Mouse (Mus musculus): Measurements from ENCODE around the gene Txndc5. TPM values are rescaled to one million over a fixed set of nuclear protein-coding genes. Genes with fewer than 3 reads are reported as not detected.

Gene Txndc5
- polyA plus RNA-seq, 1 experiment from 2014 or later, result 155 TPM

DNA sequence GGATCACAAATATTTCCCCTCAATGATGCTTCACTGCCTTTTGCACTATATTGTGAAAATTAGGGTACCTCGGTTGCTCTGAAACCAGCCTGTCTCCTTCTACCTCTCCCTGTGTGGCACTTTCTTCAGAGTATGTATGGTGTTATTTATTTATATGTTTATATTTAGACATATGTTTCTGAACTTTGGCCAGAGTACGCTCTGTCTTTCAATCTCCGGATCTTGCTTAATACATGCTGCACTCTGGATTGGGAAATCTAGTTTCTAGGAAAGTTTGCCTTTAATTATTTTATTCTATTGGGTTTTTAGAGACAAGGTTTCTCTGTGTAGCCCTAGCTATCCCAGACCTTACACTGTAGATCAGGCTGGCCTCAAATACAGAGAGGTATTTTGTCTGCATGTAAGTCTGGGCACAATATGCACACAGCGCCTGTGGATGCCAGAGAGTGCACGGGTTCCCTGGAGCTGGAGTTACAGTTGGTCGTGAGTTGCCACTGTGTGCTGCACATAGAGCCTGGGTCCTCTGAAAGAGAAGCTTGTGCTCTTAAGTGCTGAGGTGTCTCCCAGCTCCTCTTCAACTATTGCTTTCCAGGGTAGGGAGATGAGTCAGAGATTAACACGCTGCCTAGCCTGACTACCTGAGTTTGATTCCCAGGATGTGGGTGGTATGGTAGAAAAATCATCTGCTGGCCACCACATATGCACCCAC is 10.7 kb upstream of the Txndc5 start:
- WGBS, result 90% methylated on average over 7 of the region's 7 CpGs
- H3K4me1 ChIP-seq, result no peaks in the 10 kb centered on the region
- H3K27me3 ChIP-seq (ENCODE audit: low read depth, poor library complexity, severe bottlenecking), result no peaks in the 10 kb centered on the region
- no peaks in the 10 kb centered on the region for H3K36me3 ChIP-seq
- no peaks in the 10 kb centered on the region for H3K9me3 ChIP-seq (replicated peaks)
- H3K4me3 ChIP-seq, result no peak overlapping the region
- no peak for DNase-seq (ENCODE audit: low spot score)
- H3K27ac ChIP-seq (replicated peaks), result no peak overlapping the region

DNA sequence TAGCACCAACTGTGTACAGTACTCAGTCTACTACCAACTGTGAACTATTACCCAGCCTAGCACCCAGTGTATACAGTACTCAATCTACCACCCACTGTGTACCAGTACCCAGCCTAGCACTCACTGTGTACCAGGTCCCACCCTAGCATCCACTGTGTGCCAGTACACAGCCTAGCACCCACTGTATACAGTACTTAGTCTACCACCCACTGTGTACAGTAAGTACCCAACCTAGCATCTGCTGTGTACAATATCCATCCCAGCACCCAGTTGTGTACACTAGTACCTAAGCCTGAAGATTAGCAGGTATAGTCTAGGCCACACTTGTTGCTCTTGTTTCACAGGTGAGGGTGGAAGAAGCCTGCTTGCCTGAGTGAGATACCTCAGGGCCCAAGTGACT is 8.9 kb upstream of the Txndc5 start:
- Histone ChIP-seq H3K4me1 (no peaks in the 10 kb centered on the region), H3K27me3 (ENCODE audit: low read depth, poor library complexity, severe bottlenecking) (no peaks in the 10 kb centered on the region), H3K36me3 (no peaks in the 10 kb centered on the region), H3K4me3 (no peak overlapping the region), H3K9me3 (replicated peaks) (no peaks in the 10 kb centered on the region), H3K27ac (replicated peaks) (no peak overlapping the region)
- no peak for DNase-seq (ENCODE audit: low spot score)

DNA sequence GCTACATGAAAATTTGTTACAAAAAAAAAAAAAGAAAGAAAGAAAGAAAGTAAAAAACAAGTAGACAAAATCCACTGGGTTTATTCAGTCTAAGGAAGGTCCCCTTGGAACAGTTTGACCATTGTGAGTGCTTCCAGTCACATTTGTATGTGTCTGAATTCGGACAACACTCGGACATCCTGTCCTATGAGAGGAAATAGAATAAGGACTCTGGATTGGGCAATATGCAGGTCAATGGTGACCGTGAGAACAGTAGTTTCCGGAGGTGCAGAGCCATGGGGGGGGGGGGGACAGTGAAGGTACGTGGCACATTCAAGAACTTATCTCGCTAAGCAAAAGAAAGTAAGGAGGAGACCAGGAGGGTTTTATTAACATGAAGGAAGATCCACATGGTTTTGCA is 6.1 kb upstream of the Txndc5 start:
- Histone ChIP-seq H3K27me3 (ENCODE audit: low read depth, poor library complexity, severe bottlenecking) (no peaks in the 10 kb centered on the region), H3K36me3 (no peaks in the 10 kb centered on the region), H3K27ac (replicated peaks) (no peak overlapping the region), H3K4me1 (no peaks in the 10 kb centered on the region), H3K4me3 (no peak overlapping the region), H3K9me3 (replicated peaks) (no peaks in the 10 kb centered on the region)
- DNase-seq (ENCODE audit: low spot score), result no peak
- 89% methylated on average over 6 of the region's 6 CpGs for WGBS

DNA sequence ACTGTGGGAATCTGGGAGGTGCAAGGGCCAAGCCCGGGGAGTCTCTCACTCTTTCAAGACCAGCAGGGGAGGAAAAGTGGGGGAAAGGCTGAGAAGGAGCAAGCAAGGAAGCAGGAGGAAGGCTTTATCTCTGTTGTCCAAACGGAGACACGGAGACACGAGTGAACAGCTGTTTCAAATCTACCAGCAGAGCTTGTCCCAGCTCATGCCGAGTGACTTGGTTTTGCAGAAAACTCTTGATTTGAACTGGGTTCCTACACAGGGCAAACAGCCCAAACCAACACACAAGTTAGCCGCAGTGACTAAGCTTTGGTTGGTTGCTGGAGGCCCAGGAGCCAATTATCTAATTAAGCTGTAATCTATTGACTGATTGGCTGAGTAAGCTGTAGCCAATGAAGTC is 5.4 kb upstream of the Txndc5 start:
- WGBS, result 60% methylated on average over 6 of the region's 6 CpGs
- Histone ChIP-seq H3K27me3 (ENCODE audit: low read depth, poor library complexity, severe bottlenecking) (0 out of 2 replicates have a peak, but pooled peaks cover 6% of the 10 kb centered on the region), H3K4me1 (no peaks in the 10 kb centered on the region), H3K27ac (replicated peaks) (no peak overlapping the region), H3K9me3 (replicated peaks) (no peaks in the 10 kb centered on the region), H3K36me3 (no peaks in the 10 kb centered on the region), H3K4me3 (no peak overlapping the region)
- no peak for DNase-seq (ENCODE audit: low spot score)

DNA sequence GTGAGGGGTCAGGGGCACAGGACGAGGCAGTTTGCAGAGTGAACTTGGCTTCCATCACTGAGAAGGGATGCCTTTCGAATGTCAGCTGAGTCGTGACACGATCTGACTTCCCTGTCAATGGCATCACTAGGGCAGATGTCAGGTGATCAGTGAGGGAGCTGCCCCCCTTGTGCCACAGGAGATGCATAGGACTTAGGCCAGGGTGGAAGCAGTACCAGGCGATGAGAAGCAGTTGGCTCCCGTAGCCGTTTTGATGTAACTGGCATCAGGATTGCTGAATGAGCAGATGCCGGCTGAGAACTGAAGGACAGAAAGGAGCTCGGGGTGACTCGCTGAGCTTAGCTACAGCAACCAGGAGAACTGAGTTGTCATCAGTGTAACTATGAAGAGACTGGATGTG is 4.8 kb upstream of the Txndc5 start:
- Histone ChIP-seq H3K27me3 (ENCODE audit: low read depth, poor library complexity, severe bottlenecking) (0 out of 2 replicates have a peak, but pooled peaks cover 6% of the 10 kb centered on the region), H3K4me1 (peaks cover 5% of the 10 kb centered on the region), H3K27ac (replicated peaks) (no peak overlapping the region), H3K4me3 (no peak overlapping the region), H3K36me3 (no peaks in the 10 kb centered on the region), H3K9me3 (replicated peaks) (no peaks in the 10 kb centered on the region)
- WGBS, result 86% methylated on average over 10 of the region's 10 CpGs
- no peak for DNase-seq (ENCODE audit: low spot score)

DNA sequence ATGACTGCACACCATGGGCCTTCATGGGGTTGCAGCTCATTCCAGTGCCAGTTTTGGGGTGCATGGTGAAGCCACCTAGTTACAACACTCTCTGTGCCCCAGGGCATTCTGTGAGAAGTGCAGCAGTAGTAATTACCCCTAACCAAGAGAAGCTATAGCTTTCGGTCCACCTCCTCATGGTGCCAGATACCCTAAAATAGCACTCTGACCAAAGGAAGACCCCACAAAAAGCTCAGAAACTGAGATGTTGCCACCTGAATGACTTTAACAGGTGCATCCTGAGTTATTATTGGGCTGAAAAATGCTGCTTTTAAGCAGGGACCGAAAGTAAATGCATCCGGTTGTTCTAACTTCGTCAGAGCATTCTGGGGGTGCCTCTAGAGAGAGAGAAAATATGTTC is 2.9 kb upstream of the Txndc5 start:
- DNase-seq (ENCODE audit: low spot score), result no peak
- Histone ChIP-seq H3K9me3 (replicated peaks) (no peaks in the 10 kb centered on the region), H3K4me1 (peaks cover 23% of the 10 kb centered on the region), H3K36me3 (no peaks in the 10 kb centered on the region), H3K27ac (replicated peaks) (no peak overlapping the region), H3K27me3 (ENCODE audit: low read depth, poor library complexity, severe bottlenecking) (0 out of 2 replicates have a peak, but pooled peaks cover 6% of the 10 kb centered on the region), H3K4me3 (no peak overlapping the region)
- WGBS, result 95% methylated on average over 4 of the region's 4 CpGs

DNA sequence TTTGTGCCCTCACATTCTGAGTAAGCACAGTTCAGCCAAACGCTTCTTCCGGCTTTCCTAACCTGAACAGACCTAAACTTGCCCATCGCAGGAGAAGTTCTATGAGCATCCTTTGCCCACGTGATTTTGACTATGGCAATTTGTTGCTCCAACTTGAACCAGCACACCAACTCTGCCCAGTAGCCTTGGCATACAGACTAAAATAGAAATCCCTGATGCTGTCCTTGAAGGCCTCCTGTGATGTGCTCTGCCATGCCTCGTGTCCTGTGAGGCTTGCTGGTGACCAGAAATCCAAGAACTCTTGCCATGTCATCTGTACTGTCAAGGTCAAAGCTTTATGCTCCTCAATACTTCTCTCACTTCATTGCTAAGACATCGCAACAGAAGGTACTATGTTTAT is 952 bp upstream of the Txndc5 start:
- no peak overlapping the region for H3K4me3 ChIP-seq
- 85% methylated on average over 6 of the region's 6 CpGs for WGBS

DNA sequence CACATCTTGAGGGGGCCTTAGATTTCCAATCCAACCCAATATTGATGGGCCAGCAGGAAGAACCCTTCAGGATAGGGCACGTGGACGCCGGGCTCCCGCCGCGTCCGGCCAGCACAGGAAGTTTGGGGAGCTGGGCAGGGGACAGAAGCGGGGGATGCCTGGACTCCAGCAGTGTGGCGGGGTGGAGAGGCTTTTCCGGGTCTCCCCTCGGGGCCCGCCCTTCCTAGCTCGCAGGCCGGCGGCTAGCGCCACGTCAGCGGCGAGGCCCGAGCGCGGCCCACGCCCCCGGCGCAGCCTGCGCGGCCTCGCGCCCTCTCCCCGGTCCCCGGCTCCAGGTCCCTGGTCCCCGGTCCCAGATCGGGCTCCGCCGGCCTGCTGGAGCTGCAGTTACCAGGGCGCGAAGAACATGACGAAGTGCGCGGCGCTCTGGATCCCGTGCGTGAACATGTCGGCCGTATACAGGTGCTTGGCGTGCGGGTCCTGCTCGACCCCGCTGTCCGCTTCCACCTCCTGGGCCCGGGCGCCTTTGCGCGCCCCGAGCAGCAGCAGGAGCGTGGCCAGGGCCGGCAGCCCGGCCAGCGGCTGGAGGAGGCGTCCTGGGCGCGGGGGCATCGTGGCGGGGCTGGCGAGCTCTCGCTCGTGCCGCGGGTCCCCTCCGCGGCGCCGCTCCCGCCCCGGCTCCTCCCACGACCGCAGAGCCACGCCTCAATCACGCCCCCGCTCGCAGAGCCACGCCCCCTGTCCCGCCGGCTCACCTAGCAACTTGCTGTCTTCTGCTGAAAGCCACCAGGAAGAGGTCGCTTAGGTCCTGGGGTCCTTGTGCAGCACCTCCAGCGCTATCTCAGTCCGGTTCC is 600 bp downstream of the Txndc5 start:
- WGBS, result under 1% methylated on average over 86 of the region's 87 CpGs
- H3K27me3 ChIP-seq (ENCODE audit: low read depth, poor library complexity, severe bottlenecking), result 0 out of 2 replicates have a peak, but pooled peaks cover 6% of the 10 kb centered on the region
- peaks cover 29% of the 10 kb centered on the region for H3K4me1 ChIP-seq
- peak overlapping the region; percentile 89 for H3K4me3 ChIP-seq
- DNase-seq (ENCODE audit: low spot score), result peak; percentile 86
- no peaks in the 10 kb centered on the region for H3K9me3 ChIP-seq (replicated peaks)
- peak overlapping the region; percentile 93 for H3K27ac ChIP-seq (replicated peaks)
- peaks cover 5% of the 10 kb centered on the region for H3K36me3 ChIP-seq

More for the DNA sequence above, 952 bp upstream of the Txndc5 start:
- Histone ChIP-seq H3K27ac (replicated peaks) (no peak overlapping the region), H3K4me1 (peaks cover 29% of the 10 kb centered on the region), H3K36me3 (no peaks in the 10 kb centered on the region), H3K27me3 (ENCODE audit: low read depth, poor library complexity, severe bottlenecking) (0 out of 2 replicates have a peak, but pooled peaks cover 6% of the 10 kb centered on the region), H3K9me3 (replicated peaks) (no peaks in the 10 kb centered on the region)
- DNase-seq (ENCODE audit: low spot score), result no peak

DNA sequence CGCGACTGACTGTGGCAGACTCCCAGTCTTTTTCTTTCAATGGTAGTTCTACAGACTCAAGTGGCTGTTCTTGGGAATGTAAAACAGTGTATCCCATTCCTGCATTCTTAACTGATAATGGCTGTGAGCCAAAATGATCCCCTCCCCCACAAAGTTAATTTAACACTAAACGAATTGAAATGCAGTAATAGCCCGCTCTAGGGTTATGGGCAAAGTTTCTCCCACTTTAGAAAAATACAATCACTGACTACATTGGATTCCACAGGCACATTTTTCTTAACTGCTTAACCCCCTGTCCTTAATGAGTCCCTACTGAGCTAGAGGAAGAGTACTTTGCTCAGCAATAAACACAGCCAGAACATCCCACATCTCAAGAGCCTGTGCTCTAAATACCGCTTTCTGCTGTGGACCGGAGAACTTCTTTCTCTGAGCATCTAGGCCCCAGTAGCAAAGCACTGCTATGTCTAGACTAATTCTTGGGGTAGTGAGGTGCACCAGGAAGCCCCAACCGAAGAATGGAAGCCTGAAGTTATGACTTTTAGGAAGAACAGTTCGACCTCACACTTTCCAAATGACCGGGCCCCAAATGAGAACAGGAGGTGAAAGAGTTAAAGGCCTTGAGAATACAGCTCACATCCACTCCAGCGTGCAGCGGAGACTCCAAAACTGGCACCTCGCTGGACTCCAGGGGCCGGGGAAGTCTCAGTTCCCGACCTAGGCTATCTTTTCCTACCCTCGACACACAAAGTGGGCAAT is 1.4 kb downstream of the Txndc5 start:
- DNase-seq (ENCODE audit: low spot score), result no peak
- Histone ChIP-seq H3K27me3 (ENCODE audit: low read depth, poor library complexity, severe bottlenecking) (0 out of 2 replicates have a peak, but pooled peaks cover 6% of the 10 kb centered on the region), H3K4me3 (peak overlapping the region; percentile 89), H3K27ac (replicated peaks) (peak overlapping the region; percentile 93), H3K36me3 (peaks cover 13% of the 10 kb centered on the region), H3K9me3 (replicated peaks) (no peaks in the 10 kb centered on the region), H3K4me1 (peaks cover 29% of the 10 kb centered on the region)
- WGBS, result 17% methylated on average over 15 of the region's 15 CpGs

DNA sequence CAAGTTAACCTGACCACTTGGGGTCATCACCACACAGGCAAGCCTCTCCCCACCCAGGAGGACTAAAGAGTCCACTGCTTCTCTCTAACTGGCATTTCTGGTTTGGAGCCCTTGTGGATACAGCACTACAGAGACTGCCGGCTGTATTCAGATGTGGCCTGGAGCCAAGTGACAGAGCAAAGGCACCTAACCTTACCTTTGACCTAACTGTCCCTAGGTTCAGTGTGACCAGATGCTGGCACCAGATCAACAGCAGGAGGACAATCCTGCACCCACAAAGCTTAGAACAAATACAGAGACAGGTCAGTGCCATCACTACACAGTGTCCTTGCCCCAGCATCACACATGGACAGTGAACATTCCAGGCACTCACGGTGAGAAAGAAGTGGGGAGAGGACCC is 2.5 kb downstream of the Txndc5 start:
- 89% methylated on average over 2 of the region's 2 CpGs for WGBS
- H3K27ac ChIP-seq (replicated peaks), result no peak overlapping the region

DNA sequence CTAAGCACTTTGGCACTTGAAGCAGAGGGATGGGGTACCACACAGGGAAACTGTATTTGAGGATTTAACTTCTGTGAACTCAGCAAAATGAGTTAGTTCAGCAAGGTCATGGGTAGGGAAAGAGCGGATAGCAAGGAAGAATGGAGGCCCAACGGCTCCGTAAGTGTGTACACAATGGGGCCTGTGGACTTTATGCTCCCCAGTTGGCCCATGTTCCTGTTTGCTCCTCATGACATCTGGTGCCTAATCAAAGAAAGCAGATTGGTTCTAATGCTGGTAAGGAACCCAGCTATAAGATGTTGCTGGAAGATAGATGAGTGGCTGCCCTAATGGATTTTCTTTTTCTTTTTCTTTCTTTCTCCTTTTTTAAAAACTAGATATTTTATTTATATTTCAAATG is 3.4 kb downstream of the Txndc5 start:
- H3K36me3 ChIP-seq, result peaks cover 33% of the 10 kb centered on the region
- no peak overlapping the region for H3K27ac ChIP-seq (replicated peaks)
- H3K9me3 ChIP-seq (replicated peaks), result no peaks in the 10 kb centered on the region
- 0 out of 2 replicates have a peak, but pooled peaks cover 6% of the 10 kb centered on the region for H3K27me3 ChIP-seq (ENCODE audit: low read depth, poor library complexity, severe bottlenecking)
- DNase-seq (ENCODE audit: low spot score), result no peak
- no peak overlapping the region for H3K4me3 ChIP-seq
- WGBS, result 89% methylated on average over 3 of the region's 3 CpGs
- H3K4me1 ChIP-seq, result peaks cover 29% of the 10 kb centered on the region

More for the DNA sequence above, 2.5 kb downstream of the Txndc5 start:
- Histone ChIP-seq H3K4me1 (peaks cover 29% of the 10 kb centered on the region), H3K27me3 (ENCODE audit: low read depth, poor library complexity, severe bottlenecking) (0 out of 2 replicates have a peak, but pooled peaks cover 6% of the 10 kb centered on the region), H3K36me3 (peaks cover 24% of the 10 kb centered on the region), H3K4me3 (no peak overlapping the region), H3K9me3 (replicated peaks) (no peaks in the 10 kb centered on the region)
- no peak for DNase-seq (ENCODE audit: low spot score)

DNA sequence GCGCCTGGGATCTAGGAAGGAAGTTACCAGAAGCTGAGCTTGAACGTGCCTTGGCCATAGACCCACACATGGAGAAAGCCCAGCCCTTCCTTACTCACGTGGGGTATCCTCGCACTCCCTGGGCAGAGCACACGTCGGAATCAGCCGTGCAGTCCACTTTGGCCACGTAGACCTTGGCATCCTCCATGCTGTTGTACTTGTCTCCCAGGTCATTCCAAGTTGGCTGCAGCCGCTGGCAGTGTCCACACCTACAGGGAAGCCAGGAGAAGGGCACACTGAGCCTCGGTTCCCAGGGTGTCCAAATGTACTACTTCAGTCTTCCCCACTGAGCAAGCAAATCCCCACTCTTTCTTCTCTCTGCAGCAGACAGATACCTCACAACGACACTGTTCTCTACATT is 5.4 kb downstream of the Txndc5 start:
- Histone ChIP-seq H3K4me1 (peaks cover 22% of the 10 kb centered on the region), H3K9me3 (replicated peaks) (no peaks in the 10 kb centered on the region), H3K4me3 (no peak overlapping the region), H3K36me3 (peaks cover 53% of the 10 kb centered on the region), H3K27ac (replicated peaks) (no peak overlapping the region), H3K27me3 (ENCODE audit: low read depth, poor library complexity, severe bottlenecking) (no peaks in the 10 kb centered on the region)
- 92% methylated on average over 11 of the region's 11 CpGs for WGBS
- no peak for DNase-seq (ENCODE audit: low spot score)

All from midbrain, embryonic 10.5 days (tissue).